Mouse (Mus musculus) MEL (cell line): ENCODE measurements around the gene Sgcd. TPM values are rescaled to one million over a fixed set of nuclear protein-coding genes. Genes with fewer than 3 reads are reported as not detected.

Experiments used
- DNase-seq: peaks from one replicate; pipeline ENCODE4 v3.0.0; 2011; ENCODE audit warnings: low read depth, low spot score
- H3K27ac ChIP-seq: 2 replicates; pipeline ENCODE4 v1.5.1; 2012; ENCODE audit warnings: low read depth, mild to moderate bottlenecking, control low read depth, low read length, moderate library complexity; ENCODE audit not compliant: control insufficient read depth
- H3K27me3 ChIP-seq, 2 experiments: fragments of 150-350 bp in 1 of 2; sonication (generic) in 1 of 2; 2 replicates each; pipeline ENCODE4 v1.6.1; 2012; ENCODE audit warnings: low read length in 2 of 2, mild to moderate bottlenecking in 2 of 2, improper control_type of control experiment in 1 of 2, moderate library complexity in 1 of 2; ENCODE audit not compliant: insufficient read depth in 2 of 2, control insufficient read depth in 1 of 2
- H3K36me3 ChIP-seq, 2 experiments: 2 replicates each; pipeline ENCODE4 v1.6.1; 2012 to 2014; ENCODE audit warnings: low read length in 2 of 2, improper control_type of control experiment in 1 of 2, inconsistent platforms in 1 of 2, mild to moderate bottlenecking in 1 of 2; ENCODE audit not compliant: insufficient read depth in 2 of 2, control insufficient read depth in 1 of 2
- H3K4me1 ChIP-seq, 2 experiments: fragments of 150-350 bp in 1 of 2; sonication (generic) in 1 of 2; 2 replicates each; pipeline ENCODE4 v1.6.1; 2012; ENCODE audit warnings: low read length in 2 of 2, improper control_type of control experiment in 1 of 2, mild to moderate bottlenecking in 1 of 2; ENCODE audit not compliant: insufficient read depth in 2 of 2, control insufficient read depth in 1 of 2
- H3K4me3 ChIP-seq, 2 experiments: fragments of 150-350 bp in 1 of 2; sonication (generic) in 1 of 2; 2 replicates each; pipeline ENCODE4 v1.5.1; 2012; ENCODE audit warnings: low read depth in 2 of 2, low read length in 2 of 2, mild to moderate bottlenecking in 2 of 2, moderate library complexity in 2 of 2, control low read depth in 1 of 2, improper control_type of control experiment in 1 of 2; ENCODE audit not compliant: control insufficient read depth in 1 of 2, insufficient read depth in 1 of 2
- H3K79me2 ChIP-seq: 2 replicates; pipeline ENCODE4 v1.6.1; 2012; ENCODE audit warnings: mild to moderate bottlenecking, low read length, moderate library complexity; ENCODE audit not compliant: control insufficient read depth, poor library complexity, insufficient read depth
- H3K9ac ChIP-seq: 2 replicates; pipeline ENCODE4 v1.6.1; 2012; ENCODE audit warnings: low read depth, mild to moderate bottlenecking, control low read depth, low read length, moderate library complexity; ENCODE audit not compliant: control insufficient read depth, poor library complexity, severe bottlenecking
- H3K9me3 ChIP-seq: fragments of 150-350 bp; sonication (generic); replicated peaks from 2 replicates; pipeline ENCODE4 v1.6.1; 2012; ENCODE audit warnings: mild to moderate bottlenecking, low read length, improper control_type of control experiment, moderate library complexity; ENCODE audit not compliant: insufficient read depth
- BHLHE40 ChIP-seq: IDR thresholded peaks from 2 replicates; pipeline ENCODE4 v1.6.1; 2012; ENCODE audit warnings: low read depth, mild to moderate bottlenecking, inconsistent platforms, low read length, improper control_type of control experiment, borderline replicate concordance
- CHD1 ChIP-seq: IDR thresholded peaks from 2 replicates; pipeline ENCODE4 v1.6.1; 2012; ENCODE audit warnings: low read depth, mild to moderate bottlenecking, inconsistent platforms, low read length, improper control_type of control experiment
- CHD2 ChIP-seq: IDR thresholded peaks from 2 replicates; pipeline ENCODE4 v1.6.1; 2011; ENCODE audit warnings: low read length, improper control_type of control experiment
- CTCF ChIP-seq, 3 experiments: IDR thresholded peaks in 2 of 3; conservative IDR thresholded peaks in 1 of 3; 2 replicates each; pipeline ENCODE4 v1.5.1; 2011 to 2012; ENCODE audit warnings: low read length in 3 of 3, low read depth in 2 of 3, mild to moderate bottlenecking in 2 of 3, improper control_type of control experiment in 1 of 3, inconsistent platforms in 1 of 3, mixed read lengths in 1 of 3, moderate library complexity in 1 of 3; ENCODE audit not compliant: control insufficient read depth in 1 of 3, insufficient read depth in 1 of 3, poor library complexity in 1 of 3, severe bottlenecking in 1 of 3
- E2F4 ChIP-seq: IDR thresholded peaks from 2 replicates; pipeline ENCODE4 v1.6.1; 2011; ENCODE audit warnings: low read depth, low read length, improper control_type of control experiment, borderline replicate concordance
- EP300 ChIP-seq, 2 experiments: IDR thresholded peaks; 2 replicates each; pipeline ENCODE4 v1.6.1; 2011; ENCODE audit warnings: improper control_type of control experiment in 2 of 2, low read length in 2 of 2, low read depth in 1 of 2, mild to moderate bottlenecking in 1 of 2
- ETS1 ChIP-seq: IDR thresholded peaks from 2 replicates; pipeline ENCODE4 v1.6.1; 2012; ENCODE audit warnings: low read depth, mild to moderate bottlenecking, inconsistent platforms, low read length, improper control_type of control experiment, moderate library complexity
- GATA1 ChIP-seq: IDR thresholded peaks from 2 replicates; pipeline ENCODE4 v1.6.1; 2011; ENCODE audit warnings: low read depth, low read length, improper control_type of control experiment
- JUND ChIP-seq: IDR thresholded peaks from 2 replicates; pipeline ENCODE4 v1.6.1; 2011; ENCODE audit warnings: low read depth, mild to moderate bottlenecking, improper control_type of control experiment, low read length
- KAT2A ChIP-seq: conservative IDR thresholded peaks from 2 replicates; pipeline ENCODE4 v1.6.1; 2012; ENCODE audit warnings: low read depth, low read length, improper control_type of control experiment, inconsistent platforms
- MAX ChIP-seq: IDR thresholded peaks from 2 replicates; pipeline ENCODE4 v1.6.1; 2011; ENCODE audit warnings: low read length, improper control_type of control experiment
- MYB ChIP-seq: IDR thresholded peaks from 2 replicates; pipeline ENCODE4 v1.6.1; 2011; ENCODE audit warnings: mild to moderate bottlenecking, low read depth, low read length, improper control_type of control experiment
- NELFE ChIP-seq: IDR thresholded peaks from 2 replicates; pipeline ENCODE4 v1.6.1; 2011; ENCODE audit warnings: low read depth, low read length, improper control_type of control experiment
- POLR2AphosphoS2 ChIP-seq: IDR thresholded peaks from 2 replicates; pipeline ENCODE4 v1.6.1; 2011; ENCODE audit warnings: low read length, improper control_type of control experiment
- POLR2AphosphoS5 ChIP-seq: IDR thresholded peaks from 2 replicates; pipeline ENCODE4 v1.6.1; 2012; ENCODE audit warnings: low read depth, borderline replicate concordance, mild to moderate bottlenecking, inconsistent platforms, low read length, moderate library complexity, mixed read lengths
- UBTF ChIP-seq: IDR thresholded peaks from 2 replicates; pipeline ENCODE4 v1.6.1; 2012; ENCODE audit warnings: low read depth, mild to moderate bottlenecking, inconsistent platforms, low read length, improper control_type of control experiment, moderate library complexity, borderline replicate concordance; ENCODE audit not compliant: insufficient read depth
- USF2 ChIP-seq, 2 experiments: IDR thresholded peaks; 2 replicates each; pipeline ENCODE4 v1.6.1; 2011 to 2012; ENCODE audit warnings: improper control_type of control experiment in 2 of 2, low read length in 2 of 2, borderline replicate concordance in 1 of 2, inconsistent platforms in 1 of 2, low read depth in 1 of 2, mild to moderate bottlenecking in 1 of 2; ENCODE audit not compliant: insufficient read depth in 1 of 2
- ZC3H11A ChIP-seq: IDR thresholded peaks from 2 replicates; pipeline ENCODE4 v1.6.1; 2012; ENCODE audit warnings: low read depth, mild to moderate bottlenecking, inconsistent platforms, low read length, improper control_type of control experiment
- ZKSCAN1 ChIP-seq: IDR thresholded peaks from 2 replicates; pipeline ENCODE4 v1.6.1; 2012; ENCODE audit warnings: low read depth, mild to moderate bottlenecking, inconsistent platforms, low read length, improper control_type of control experiment, moderate library complexity
- ZMIZ1 ChIP-seq: IDR thresholded peaks from 2 replicates; pipeline ENCODE4 v1.6.1; 2012; ENCODE audit warnings: low read depth, mild to moderate bottlenecking, inconsistent platforms, low read length, improper control_type of control experiment, moderate library complexity
- ZNF384 ChIP-seq: IDR thresholded peaks from 2 replicates; pipeline ENCODE4 v1.6.1; 2012; ENCODE audit warnings: low read depth, mild to moderate bottlenecking, inconsistent platforms, low read length, improper control_type of control experiment
- polyA plus RNA-seq, 2 experiments: library from polyadenylated mRNA; stranded (reverse) in 1 of 2; unstranded in 1 of 2; fragments of >175 nt in 1 of 2; fragments of >200 nt in 1 of 2; gene quantifications; 2 replicates each; pipeline versions ENCODE4 v1.2.1 to v1.2.4; 2012; ENCODE audit warnings: low replicate concordance in 2 of 2, low read depth in 1 of 2; ENCODE audit not compliant: insufficient read length in 2 of 2, insufficient read depth in 1 of 2, missing spikeins in 1 of 2
- total RNA-seq: library from RNA; depleted of rRNA; stranded (reverse); fragments of 300-350 nt; gene quantifications from 2 replicates; pipeline ENCODE4 v1.2.3, GENCODE M21; 2012

The Sgcd gene
- total and polyA plus RNA-seq, 3 experiments: not detected

DNA sequence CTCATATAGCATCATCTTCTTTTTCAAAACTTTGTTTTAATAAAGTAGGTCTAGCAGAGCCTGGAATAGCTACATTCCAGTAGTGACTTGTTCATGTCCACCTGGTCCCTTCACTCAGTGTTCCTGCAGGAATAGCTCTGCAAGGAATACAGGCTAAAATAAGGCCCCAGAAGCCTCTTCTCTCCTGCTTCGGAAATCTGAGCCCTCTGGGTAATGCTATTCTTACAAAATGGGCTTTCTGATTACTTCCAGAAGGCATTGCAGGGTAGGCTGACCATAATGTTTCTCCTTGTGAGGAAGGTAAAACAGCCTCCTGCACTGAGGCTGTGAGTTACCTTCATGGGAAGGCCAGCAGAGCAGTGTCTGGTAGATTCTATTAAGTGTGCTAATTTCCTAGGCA is 611.9 kb downstream of the Sgcd start:
- H3K27ac ChIP-seq: no peak overlapping the region
- TF ChIP-seq KAT2A (no peak), E2F4 (no peak), POLR2AphosphoS2 (no peak), GATA1 (no peak), MYB (no peak)
- H3K79me2 ChIP-seq: no peaks in the 10 kb centered on the region
- H3K4me3 ChIP-seq: no peak overlapping the region
- no peaks in the 10 kb centered on the region for H3K36me3 ChIP-seq
- H3K9me3 ChIP-seq: no peaks in the 10 kb centered on the region
- no peak for DNase-seq
- H3K4me1 ChIP-seq: no peaks in the 10 kb centered on the region
- no peaks in the 10 kb centered on the region for H3K27me3 ChIP-seq
- no peak overlapping the region for H3K9ac ChIP-seq

DNA sequence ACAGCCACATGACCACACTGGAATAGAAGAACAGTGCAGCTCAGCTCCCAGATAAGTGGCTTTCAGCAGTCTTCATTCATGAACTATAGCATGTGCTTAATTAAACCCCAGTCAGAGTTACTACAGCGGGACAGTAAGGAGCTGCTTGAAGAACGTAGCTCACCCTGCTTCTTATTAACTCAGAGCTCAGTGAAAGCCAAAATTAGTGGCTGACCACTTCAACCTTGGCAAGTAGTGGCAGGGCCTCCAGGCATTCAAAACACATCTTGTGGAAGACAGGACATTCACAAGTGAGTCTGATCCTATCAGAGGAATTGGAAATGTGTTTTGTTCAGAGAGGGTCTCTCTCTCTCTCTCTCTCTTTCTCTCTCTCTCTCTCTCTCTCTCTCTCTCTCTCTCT is 617.2 kb downstream of the Sgcd start:
- Histone ChIP-seq H3K4me3 (no peak overlapping the region), H3K9me3 (no peaks in the 10 kb centered on the region), H3K27me3 (no peaks in the 10 kb centered on the region), H3K27ac (no peak overlapping the region), H3K79me2 (no peaks in the 10 kb centered on the region), H3K4me1 (no peaks in the 10 kb centered on the region), H3K36me3 (no peaks in the 10 kb centered on the region), H3K9ac (no peak overlapping the region)
- no peak for DNase-seq
- TF ChIP-seq ZKSCAN1: no peak
- no peak for TF ChIP-seq CHD1
- TF ChIP-seq UBTF: no peak
- no peak for TF ChIP-seq GATA1
- TF ChIP-seq BHLHE40: no peak
- no peak for TF ChIP-seq ZMIZ1
- no peak for TF ChIP-seq KAT2A
- no peak for TF ChIP-seq ZNF384
- no peak for TF ChIP-seq NELFE
- no peak for TF ChIP-seq CTCF (IDR thresholded peaks at IDR 0.05 in 2 of 3, conservative IDR thresholded peaks at IDR 0.05 in 1 of 3; ENCODE audit: control insufficient read depth in 1 of 3, insufficient read depth in 1 of 3, low read depth in 2 of 3, low read length in 3 of 3, poor library complexity in 1 of 3, severe bottlenecking in 1 of 3)
- no peak for TF ChIP-seq E2F4
- no peak for TF ChIP-seq JUND
- TF ChIP-seq ETS1: no peak

DNA sequence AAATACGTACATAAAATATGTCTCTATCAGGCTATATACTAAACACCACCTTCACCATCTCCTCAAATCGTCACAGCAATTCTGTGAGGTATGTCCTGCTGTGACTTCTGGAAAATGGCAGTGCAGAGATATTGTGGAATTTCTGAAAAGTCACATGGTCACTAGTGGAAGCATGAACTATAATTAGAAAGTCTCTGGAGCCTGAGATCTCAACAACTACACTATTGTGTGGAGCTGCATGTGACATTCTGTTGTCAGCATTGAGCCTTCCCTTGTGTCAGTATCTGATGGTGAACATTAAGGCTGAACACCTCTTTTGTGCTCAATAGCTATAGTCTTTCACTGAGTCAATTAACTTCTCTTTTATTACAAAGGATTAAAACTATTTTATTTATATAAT is 637.2 kb downstream of the Sgcd start:
- no peaks in the 10 kb centered on the region for H3K4me1 ChIP-seq
- no peaks in the 10 kb centered on the region for H3K9me3 ChIP-seq
- no peak overlapping the region for H3K9ac ChIP-seq
- no peak for DNase-seq
- H3K36me3 ChIP-seq: no peaks in the 10 kb centered on the region
- no peak overlapping the region for H3K27ac ChIP-seq
- H3K79me2 ChIP-seq: no peaks in the 10 kb centered on the region
- H3K4me3 ChIP-seq: no peak overlapping the region
- H3K27me3 ChIP-seq: no peaks in the 10 kb centered on the region
- TF ChIP-seq CTCF (IDR thresholded peaks at IDR 0.05 in 2 of 3, conservative IDR thresholded peaks at IDR 0.05 in 1 of 3; ENCODE audit: control insufficient read depth in 1 of 3, insufficient read depth in 1 of 3, low read depth in 2 of 3, low read length in 3 of 3, poor library complexity in 1 of 3, severe bottlenecking in 1 of 3): no peak
- no peak for TF ChIP-seq POLR2AphosphoS5
- TF ChIP-seq CHD2: no peak
- no peak for TF ChIP-seq MAX
- no peak for TF ChIP-seq KAT2A
- TF ChIP-seq ZC3H11A: no peak
- no peak for TF ChIP-seq GATA1
- no peak for TF ChIP-seq ZMIZ1
- TF ChIP-seq EP300 (IDR thresholded peaks at IDR 0.05; ENCODE audit: low read depth in 1 of 2, low read length in 2 of 2): no peak
- TF ChIP-seq ZKSCAN1: no peak
- TF ChIP-seq USF2 (IDR thresholded peaks at IDR 0.05; ENCODE audit: borderline replicate concordance in 1 of 2, insufficient read depth in 1 of 2, low read depth in 1 of 2, low read length in 2 of 2): no peak
- TF ChIP-seq POLR2AphosphoS2: no peak
